Mouse (Mus musculus) lung, postnatal 10 days (tissue): Measurements from ENCODE around the gene Cd200r4.

ENCODE experiments used
- DNase-seq: peaks from one replicate; pipeline ENCODE4 v3.0.0; 2021

Cd200r4 gene

DNA sequence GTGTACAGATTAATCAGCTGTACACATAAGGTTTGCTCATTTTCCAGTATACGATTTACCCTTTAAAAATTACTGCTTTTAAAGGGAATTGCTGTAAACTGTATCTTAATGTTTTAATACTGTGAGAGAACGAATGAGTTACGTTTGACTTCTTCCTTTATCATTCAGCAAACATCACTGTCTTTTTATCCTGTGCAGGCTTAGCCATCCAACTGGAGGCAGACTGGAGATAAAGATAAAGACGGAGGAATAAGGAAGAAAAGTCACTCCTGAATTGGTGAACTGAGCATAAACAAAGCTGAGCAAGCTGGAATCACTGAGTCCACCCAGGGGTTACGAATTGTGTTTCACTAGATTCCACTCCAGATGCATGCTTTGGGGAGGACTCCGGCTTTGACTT, 66.1 kb downstream of the Cd200r4 start:
- DNase-seq: no peak
